Mouse (Mus musculus) layer of hippocampus, adult 8-10 months (tissue): ENCODE measurements around the gene Ccdc9. TPM values are rescaled to one million over a fixed set of nuclear protein-coding genes. Genes with fewer than 3 reads are reported as not detected.

Experiments used
- DNase-seq, 2 experiments: peaks; one replicate each; pipeline ENCODE4 v3.0.0; 2022; ENCODE audit warnings: low spot score in 2 of 2
- total RNA-seq, 4 experiments: library from RNA; stranded (reverse); gene quantifications; 2 replicates each; pipeline ENCODE4 v1.2.4; 2022

Ccdc9 gene
- 10 to 100 TPM; 72.6 to 88.3 (median 86.3) TPM for total RNA-seq

- DNase-seq: peak; percentile 99
Measured at GRCm38 (mm10) chr7:16286026-16286961, at the start of gene Ccdc9. TSS of gene Ccdc9 (minus strand) at chr7:16286795.

GRCm38 (mm10) chr7:16329146-16329545 is 42.6 kb upstream of the Ccdc9 start:
- no peak for DNase-seq

- DNase-seq: no peak
Measured at GRCm38 (mm10) chr7:16326607-16326971, 40.0 kb upstream of the Ccdc9 start.

GRCm38 (mm10) chr7:16325920-16326606 is 39.5 kb upstream of the Ccdc9 start:
- peak; percentile 42 to 43 for DNase-seq

- no peak for DNase-seq
Measured at GRCm38 (mm10) chr7:16324661-16325060, 38.1 kb upstream of the Ccdc9 start.

GRCm38 (mm10) chr7:16320479-16320878 is 33.9 kb upstream of the Ccdc9 start:
- DNase-seq: no peak

- no peak for DNase-seq
Measured at GRCm38 (mm10) chr7:16319216-16319615, 32.6 kb upstream of the Ccdc9 start.

GRCm38 (mm10) chr7:16317094-16317493 is 30.5 kb upstream of the Ccdc9 start:
- no peak for DNase-seq

- DNase-seq: no peak
Measured at GRCm38 (mm10) chr7:16315222-16315759, 28.7 kb upstream of the Ccdc9 start.

- DNase-seq: no peak
Measured at GRCm38 (mm10) chr7:16314221-16314775, 27.7 kb upstream of the Ccdc9 start.

- peak; percentile 59 to 69 for DNase-seq
Measured at GRCm38 (mm10) chr7:16313481-16314220, 27.1 kb upstream of the Ccdc9 start.

GRCm38 (mm10) chr7:16312672-16313311 is 26.2 kb upstream of the Ccdc9 start:
- DNase-seq: no peak

- no peak for DNase-seq
Measured at GRCm38 (mm10) chr7:16312011-16312671, 25.5 kb upstream of the Ccdc9 start.

- peak in 1 of 2 experiments; percentile 33 for DNase-seq
Measured at GRCm38 (mm10) chr7:16311453-16312004, 24.9 kb upstream of the Ccdc9 start.

- peak; percentile 56 to 64 for DNase-seq
Measured at GRCm38 (mm10) chr7:16310521-16311452, 24.2 kb upstream of the Ccdc9 start.

GRCm38 (mm10) chr7:16310020-16310520 is 23.5 kb upstream of the Ccdc9 start:
- peak; percentile 48 to 75 for DNase-seq

- peak; percentile 63 to 75 for DNase-seq
Measured at GRCm38 (mm10) chr7:16309318-16310019, 22.9 kb upstream of the Ccdc9 start.
